Mouse (Mus musculus) embryonic fibroblast, embryonic 13.5 days (primary cell): ENCODE results near the gene Impad1.

Experiments used
- CTCF ChIP-seq: IDR thresholded peaks from 2 replicates; pipeline ENCODE4 v1.5.1; 2011; ENCODE audit warnings: mild to moderate bottlenecking, control low read depth, low read length, moderate library complexity, borderline replicate concordance; ENCODE audit not compliant: insufficient read depth
- POLR2A ChIP-seq: IDR thresholded peaks from 2 replicates; pipeline ENCODE4 v1.6.1; 2011; ENCODE audit warnings: low read depth, mild to moderate bottlenecking, control low read depth, low read length, moderate library complexity

DNA sequence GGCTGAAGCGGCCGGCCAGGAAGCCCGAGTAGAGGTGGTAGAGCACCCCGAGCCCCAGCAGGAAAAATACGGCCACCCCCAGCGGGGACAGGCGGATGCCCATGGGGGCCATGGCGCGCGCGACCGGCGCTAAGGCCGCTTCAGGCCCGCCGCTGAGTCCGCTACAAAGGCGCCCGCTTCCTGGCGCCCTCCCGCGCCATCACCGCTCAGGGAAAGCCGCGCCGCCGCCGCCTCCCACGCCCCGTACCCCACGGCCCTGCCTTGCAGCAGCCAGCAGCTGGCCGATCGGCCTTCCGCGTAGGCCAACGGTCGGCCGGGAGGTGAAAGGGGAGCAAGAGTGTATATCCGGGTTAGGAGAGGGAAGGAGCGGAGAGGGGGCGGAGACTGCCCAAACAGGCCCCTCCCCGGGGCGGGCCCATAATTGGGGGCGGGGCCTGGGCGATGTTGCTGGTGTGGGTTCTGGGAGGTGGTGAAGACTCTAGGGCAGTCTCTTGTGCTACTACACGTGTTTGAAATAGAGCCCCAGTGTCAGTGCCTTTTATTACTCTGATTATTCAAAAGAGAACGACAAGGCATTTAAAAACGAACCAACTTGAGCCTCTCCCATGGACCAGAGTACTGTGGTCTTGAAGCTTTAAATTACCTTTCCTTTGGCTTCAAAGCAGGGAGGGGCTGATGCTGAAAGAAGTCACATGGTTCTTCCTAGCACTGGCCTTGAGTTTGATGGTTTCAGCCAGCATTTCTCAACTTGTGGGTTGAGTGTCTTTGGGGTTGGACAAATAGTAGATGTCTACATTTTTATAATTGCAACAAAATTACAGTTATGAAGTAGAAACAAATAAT lies at the start of gene Impad1:
- TF ChIP-seq POLR2A, result peak; percentile 81
- no peak for TF ChIP-seq CTCF
